Mouse (Mus musculus): ENCODE measurements around the gene Lhfp.

The Lhfp gene

DNA sequence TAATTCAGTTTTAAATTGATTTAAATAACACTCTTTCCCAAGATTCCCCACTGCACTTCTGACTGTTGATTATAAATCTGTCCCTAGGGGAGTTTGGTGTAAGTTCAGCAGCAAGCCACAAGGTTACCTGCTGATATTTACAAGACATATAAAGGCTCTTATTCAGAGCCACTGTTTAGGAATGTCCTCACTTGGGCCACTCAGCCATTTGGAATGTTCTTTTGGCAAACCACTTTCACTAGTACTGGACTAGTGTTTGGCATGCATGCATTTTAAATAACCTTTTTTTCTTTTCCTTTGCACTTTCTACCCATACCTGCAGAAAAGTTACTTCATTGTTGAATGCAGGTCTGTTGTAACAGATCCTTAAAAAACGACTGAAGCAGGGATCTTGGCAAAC, 109.8 kb downstream of the Lhfp start:
- DNase-seq (ENCODE audit: low read depth, low spot score) = no peak

DNA sequence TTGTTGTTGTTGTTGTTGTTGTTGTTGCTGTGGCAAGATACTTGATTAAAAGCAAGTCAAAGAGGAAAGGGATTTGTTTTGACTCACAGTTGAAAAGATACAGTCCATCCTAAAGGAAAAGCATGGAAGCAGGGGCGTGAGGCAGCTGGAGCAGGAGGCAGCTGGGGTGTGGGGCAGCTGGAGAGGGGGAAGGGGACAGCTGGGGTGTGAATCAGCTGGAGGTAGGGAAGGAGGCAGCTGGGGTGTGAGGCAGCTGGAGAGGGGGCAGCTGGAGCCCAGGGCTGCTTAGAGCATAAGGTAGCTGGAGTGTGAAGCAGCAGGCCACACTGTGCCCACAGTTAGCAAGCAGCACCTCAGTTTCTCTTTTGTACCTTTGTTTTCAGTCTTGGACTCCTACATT, 110.3 kb downstream of the Lhfp start:
- no peak for DNase-seq (ENCODE audit: low read depth, low spot score)

DNA sequence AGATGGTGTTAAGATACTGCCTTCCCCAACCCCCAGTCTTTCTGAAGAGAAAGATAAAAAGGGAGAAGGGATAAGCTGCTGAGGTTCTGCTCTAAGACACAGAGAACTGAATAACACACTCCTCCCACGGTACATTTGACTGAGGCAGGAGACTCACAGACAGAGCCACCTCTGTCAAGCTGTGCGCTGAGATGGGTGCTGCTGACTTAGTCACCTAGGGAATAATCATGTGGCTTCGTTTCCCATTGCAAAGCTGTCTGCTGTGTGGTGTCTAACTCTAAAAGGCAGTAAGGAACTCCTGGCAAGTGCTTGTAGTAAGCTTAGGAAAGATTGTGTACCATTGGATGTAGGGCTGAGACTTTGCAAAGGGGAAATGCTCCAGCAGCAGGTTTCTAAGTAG, 120.6 kb downstream of the Lhfp start:
- DNase-seq (ENCODE audit: low read depth, low spot score) = no peak

DNA sequence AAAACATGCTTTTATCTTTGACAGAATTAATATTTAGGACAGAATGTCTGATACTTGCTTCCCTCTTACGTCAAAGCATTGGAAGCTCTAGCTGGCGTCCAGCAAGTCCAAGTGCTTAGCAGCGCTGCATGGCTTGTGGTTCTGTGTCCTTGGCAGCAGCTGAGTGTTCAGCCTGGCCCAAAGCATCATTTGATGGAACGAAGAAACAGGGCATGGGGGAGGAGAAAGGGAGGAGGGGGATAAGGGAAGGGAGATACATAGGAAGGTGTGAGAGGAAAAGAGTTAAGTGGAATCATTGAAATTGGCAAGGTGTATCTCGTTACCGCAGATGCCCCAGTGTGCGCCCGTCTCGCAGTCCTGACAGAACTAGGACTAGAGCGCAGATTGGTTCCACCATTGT, 124.0 kb downstream of the Lhfp start:
- DNase-seq (ENCODE audit: low read depth, low spot score) = no peak

DNA sequence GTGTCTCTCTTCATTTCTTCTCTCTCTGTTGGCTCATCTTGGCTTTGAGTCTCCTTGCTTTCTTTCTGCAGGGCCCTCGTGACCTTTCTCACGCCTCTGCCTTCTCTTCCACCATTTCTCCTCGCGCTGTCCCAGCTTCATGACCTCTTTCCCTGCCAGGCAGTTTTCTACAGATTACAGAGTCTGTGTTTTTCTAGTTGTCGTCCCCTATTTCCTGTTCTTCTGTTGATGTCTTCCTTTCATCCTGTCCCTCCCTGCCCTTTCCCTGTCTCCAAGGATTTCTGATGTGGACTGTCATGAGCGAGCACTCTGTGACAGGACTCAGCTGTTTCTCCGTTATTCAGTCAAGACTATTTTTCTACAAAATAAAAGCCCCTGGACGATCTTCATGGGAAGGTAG, 124.7 kb downstream of the Lhfp start:
- no peak for DNase-seq (ENCODE audit: low read depth, low spot score)

DNA sequence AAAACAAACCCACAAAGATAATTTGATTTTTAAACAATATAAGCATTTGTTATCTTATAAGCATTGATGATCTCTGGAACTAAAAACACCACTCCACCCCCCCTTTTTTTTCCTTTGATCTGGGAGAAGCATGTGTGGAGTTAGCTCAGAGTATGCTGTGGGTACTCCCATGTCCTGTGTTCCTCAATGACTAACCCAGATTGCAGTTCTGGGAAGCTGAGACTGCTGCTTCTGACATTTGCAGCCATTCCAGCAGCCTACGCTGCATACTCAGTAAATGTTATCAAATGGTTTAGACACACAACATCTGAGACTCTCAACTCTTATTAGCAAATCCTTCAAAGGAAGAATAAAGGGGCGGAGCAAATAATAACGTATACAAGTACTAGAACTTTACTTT, 128.2 kb downstream of the Lhfp start:
- DNase-seq (ENCODE audit: low read depth, low spot score) = no peak

DNA sequence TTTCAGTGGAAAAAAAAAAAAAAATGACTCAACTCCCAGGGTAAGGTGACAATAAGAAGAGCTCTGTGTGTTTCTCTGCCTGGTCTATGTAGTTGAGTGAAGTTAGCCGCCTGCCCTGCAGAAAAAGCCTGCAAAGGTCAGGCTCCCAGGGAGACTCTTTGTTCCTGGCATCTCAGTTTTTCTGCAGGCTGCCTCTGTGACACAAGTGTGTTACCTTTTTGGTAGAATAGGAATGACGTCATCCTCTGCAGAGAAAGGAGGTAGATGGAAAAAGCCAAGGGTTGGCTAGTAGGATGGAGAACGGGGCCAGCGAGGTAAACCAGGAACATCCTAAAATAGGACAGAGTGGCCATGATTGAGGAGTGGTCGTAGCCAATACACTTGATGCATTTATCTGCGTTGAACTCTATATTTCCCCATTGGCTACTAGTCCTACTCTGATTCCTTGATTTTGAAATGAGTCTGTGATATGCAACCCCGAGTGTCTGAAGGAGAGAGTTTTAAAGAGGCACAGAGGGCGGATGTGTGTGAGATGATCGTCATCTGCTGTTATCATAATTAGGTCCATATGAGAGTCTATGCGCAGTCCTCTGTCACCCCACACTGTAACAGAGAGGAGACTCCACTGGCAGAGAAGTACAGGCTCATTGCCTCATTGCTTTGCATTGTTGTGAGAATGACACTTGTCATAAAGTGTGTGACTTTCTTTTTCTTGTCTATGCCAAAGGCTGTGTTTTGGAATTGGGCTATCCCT, 132.2 kb downstream of the Lhfp start:
- no peak for DNase-seq (ENCODE audit: low read depth, low spot score)

DNA sequence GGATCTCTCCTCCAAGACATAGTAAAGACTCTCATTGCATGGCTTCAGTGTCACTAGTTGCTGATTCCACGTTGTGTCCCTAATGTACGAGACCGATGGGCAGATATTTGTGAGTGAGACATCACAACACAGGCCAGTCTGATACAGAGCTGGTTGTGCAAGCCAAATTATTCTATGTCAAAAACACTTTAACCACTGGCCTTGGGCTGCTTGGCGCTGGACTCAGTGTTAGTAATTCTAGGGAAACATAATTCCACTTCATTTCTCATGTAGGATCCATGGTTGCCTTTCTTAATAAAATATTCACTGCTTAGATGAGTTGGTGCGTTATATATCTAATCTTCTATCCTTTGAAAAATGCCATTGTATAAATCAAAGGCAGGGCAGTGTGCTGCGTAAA, 138.6 kb downstream of the Lhfp start:
- DNase-seq (ENCODE audit: low read depth, low spot score) = no peak

DNA sequence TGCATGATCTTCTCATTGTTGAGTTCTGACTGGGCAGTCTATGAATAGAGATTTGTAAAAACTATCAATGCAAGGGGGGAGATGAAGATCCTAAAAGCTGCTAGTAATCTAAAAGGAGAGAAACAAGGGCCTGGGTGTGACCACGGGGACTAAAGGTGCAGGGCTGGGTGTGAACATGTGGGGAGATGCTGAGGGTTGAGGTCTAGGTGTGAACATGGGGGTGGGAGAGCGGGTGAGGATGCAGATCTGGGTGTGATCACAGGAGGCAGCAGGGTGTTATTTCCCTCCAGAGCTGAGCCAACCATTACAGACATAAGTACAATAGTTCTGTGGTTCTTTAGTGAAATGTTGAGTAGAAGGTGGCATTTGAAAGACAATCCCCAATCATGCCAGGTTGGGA, 144.1 kb downstream of the Lhfp start:
- no peak for DNase-seq (ENCODE audit: low read depth, low spot score)

DNA sequence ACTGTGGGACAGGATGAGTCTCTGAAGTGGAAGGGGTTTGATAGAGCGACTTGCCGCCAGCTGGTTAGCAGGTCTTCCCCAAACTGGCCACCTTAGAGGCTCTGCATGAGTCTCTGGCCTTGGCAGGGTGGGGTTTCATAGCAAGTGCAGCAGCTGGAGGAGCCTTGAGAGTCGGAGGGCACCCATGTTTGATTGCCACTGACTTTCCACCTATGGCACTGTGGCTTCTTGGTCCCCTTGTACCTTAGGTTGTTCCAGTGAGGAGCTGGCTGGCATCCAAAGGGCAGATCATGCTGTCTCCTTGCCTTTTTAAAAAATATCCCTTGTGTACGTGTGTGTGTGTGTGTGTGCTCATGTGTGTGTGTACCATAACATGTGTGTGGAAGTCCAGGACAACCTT, 152.1 kb downstream of the Lhfp start:
- DNase-seq (ENCODE audit: low read depth, low spot score) = no peak

DNA sequence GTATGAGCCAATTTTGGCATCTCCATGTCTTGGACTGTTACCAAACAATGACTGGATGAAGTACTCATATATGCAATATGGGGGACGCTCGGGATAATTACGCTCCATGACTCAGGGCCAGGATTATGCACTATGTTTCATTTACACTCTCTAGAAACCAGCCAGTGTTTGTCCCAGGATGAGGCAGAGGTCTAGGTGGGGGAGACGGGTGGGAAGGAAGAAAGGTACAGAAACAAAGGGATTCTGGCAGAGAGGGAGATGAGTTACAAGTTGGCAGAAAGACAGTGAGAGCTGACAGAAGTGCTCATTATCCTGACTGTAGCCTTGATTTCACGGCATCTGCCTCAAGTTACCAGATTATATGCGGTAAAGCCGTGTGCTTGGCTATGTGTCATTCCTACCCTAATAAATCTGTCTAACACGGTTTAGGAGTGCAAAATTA, 154.4 kb downstream of the Lhfp start:
- no peak for DNase-seq (ENCODE audit: low read depth, low spot score)

DNA sequence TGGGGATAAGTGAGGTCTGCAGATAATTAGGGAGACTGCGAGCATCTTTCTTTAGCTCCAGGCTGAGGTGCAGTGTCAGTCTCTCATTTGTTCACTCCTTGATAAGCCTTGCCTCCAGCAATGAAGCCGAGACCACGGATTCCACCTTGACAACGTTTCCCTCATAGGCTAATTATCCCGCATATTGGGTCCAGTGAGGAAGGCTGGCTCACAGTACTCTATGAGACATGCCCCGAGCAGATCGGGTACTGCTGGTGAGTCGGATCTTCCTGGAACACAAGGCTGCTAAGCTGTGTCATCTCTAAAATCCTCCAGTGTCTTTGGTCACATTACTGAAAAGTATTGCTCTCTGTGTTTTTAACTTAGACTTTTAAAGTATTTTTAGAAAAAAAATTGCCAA, 158.8 kb downstream of the Lhfp start:
- no peak for DNase-seq (ENCODE audit: low read depth, low spot score)

DNA sequence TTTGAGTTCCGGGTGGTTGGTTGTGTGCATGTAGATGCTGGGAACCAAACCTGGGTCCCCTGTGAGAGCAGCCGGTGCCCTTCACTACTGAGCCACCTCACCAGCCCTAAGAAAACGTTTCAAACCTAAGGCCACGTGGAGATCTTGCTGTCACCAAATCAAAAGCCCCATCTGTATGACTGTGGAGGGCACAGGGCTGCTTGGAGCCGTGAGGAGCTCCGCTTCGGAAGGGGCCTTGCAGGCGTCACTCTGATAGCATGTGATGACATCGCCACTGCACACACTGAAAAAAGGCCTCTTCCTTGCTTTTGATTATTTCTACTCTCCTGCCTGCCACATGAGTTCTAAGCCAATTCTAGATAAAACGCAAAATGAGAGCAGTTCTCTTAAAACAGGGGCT, 159.5 kb downstream of the Lhfp start:
- no peak for DNase-seq (ENCODE audit: low read depth, low spot score)

DNA sequence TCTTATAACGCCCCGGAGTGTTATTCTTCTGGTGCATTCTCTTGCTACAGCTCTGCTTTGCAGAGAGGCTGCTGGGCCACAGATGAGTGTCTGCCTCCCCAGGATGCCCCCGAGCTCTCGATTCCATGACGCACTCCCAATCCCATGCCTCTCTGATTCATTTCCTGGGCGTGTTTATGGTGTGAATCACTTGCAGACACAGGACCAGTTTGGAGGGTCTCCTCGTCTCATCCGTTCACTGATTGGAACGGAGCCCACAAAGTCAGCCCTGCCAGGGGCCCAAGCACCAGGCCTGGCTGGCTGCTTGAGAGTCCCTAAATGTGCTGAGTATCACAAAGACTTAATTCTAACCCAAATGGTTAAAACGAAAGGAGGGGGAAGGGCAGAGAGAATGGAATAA, 160.3 kb downstream of the Lhfp start:
- DNase-seq (ENCODE audit: low read depth, low spot score) = no peak

DNA sequence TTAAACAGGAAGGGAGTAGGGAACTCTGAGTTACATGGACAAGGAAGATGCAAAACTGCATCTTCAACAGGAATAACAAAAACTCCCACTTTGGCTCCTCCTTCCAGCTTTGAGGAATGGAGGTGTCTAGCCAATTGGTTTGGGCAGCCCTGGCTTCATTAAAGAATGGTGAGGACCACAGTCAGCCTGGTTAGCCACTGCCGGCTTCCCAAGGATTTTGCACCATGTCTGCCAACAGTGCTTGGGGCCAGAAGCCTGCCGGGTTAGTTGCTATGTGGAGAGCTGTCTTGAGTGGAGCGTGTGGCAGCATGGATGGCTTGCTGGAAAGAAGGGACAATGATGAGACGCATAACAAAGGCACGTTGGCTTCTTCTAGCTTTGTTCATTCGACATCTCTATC, 160.9 kb downstream of the Lhfp start:
- DNase-seq (ENCODE audit: low read depth, low spot score) = no peak

DNA sequence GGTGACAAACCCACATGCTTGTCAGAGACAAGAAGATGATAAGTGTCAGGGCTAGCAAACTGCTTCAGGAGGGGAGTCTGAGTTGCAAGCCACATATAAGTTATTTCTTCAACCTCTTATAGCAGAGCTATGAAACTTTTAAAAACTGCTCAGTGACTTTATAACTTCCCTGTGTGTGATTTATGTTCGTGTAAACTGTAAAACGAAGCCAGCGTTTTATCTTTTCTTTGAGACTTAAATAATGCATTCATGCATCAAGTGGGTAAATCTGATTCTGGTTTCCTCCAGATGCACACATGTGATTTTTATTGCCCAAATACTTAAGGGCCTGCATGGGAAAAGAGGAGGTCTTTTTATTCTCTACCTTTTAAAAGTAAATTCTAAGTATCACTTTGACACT, 161.4 kb downstream of the Lhfp start:
- DNase-seq (ENCODE audit: low read depth, low spot score) = no peak

DNA sequence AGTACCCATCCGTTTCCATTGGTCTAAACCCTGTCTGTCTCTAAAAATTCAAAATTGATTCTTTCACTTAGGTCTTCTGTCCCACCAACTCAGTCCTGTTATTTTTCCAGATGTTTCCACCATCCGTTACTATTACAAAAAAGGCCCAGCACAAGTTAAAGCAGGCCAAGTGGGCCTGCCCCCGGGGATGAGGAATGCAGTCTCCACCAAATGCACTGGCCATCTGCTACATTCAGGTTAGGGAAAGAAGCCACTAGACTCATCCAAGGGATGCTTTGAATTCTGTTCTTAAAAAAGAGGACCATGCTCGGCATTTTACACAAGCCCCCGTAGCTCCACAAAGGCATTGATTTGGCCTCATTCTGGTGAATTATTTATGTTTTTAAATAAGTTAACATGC, 162.3 kb downstream of the Lhfp start:
- no peak for DNase-seq (ENCODE audit: low read depth, low spot score)

DNA sequence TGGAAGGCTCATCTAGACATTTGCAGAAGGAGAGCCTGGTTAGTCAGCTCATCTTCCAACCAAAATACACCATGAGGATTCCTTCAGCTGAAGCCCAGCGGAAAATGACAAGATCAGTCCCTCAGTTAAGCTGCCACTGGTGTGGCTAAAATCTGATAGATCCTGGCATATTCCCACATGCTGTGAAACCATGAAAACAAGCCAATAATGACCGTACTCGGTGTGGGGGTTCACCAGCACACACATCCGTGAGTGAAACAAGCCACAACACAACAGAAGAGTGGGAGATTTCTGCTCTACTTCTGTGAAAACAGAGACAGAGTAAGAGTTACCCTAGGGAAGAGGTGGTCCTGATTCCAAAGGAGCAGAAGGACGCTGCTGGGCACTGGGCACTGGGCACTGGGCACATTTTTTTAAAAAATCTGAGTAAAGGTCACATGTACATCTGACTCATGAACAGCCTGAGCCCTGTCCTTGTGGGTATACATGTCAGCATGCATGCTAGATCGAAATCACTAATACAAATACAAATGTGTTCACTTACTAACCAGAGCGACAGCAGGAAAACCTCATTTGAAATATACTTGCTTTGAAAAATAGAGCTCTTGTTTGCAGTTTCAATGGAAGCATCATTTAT, 163.1 kb downstream of the Lhfp start:
- no peak for DNase-seq (ENCODE audit: low read depth, low spot score)

DNA sequence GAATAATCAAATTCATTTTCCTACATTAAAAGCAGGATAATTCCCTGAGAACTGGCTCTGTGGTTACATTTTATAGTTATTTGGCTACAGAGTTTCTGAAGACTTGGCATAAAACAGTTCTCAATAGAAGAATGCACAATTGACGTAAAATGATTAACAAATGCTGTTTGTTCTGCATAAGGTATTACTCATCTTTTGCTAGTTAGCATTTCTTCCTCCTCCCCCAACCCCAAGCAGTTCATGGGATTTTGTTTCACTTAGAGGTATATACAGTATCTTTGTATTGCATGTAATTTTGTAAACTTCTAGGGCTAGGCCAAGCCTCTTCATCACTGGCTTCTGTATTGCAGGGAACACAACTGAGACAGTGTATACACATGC, 163.6 kb downstream of the Lhfp start:
- DNase-seq (ENCODE audit: low read depth, low spot score) = no peak

DNA sequence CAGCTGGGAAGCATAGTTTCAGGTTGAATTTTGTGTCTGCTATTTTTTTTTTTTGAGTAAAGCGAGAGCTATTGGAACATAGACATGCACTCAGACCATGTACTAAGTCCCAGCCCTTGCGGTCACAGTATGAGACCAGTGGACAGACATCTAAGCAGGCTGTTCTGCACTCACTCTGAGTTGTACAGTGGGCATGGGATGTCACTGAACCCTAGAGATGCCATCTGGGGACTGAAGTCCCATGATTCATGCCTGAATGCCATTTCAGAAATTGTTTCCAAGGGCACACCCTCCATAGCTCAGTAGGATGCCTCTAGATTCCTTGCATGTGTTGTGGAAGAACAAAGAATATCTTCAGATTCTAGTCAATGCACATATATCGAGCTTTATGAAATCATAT, 164.4 kb downstream of the Lhfp start:
- DNase-seq (ENCODE audit: low read depth, low spot score) = no peak

DNA sequence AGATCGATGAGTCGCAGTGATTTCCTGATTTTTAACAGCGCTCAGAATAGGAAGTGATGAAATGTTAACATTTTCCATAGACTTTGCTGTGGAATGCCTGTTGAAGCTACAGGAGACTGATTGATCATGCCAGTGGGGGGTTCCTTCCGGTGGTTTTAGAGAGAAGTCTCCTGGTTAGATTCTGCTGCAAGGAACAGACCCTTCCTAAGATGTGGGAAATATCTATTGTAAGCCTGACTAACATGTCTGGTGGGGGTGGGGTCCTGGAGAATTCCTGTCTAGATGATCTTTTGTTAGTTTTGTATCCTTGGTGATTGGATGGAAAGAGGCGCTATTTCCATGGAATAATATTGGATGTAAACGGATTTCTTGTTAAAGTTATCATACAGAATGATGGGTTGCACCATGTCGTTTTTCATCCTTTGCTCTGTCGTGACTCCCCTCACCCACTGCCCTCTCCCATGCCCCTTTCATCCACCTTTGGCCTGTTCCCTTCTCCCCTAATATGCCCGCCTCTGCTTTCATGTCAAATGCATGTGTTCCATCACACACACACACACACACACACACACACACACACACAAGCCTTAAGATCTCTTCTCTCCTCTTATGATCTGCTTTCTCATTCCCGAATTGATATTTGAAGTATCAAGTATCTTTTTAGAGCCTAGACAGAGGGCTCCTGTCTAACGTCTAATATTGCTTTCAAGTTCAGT, 165.3 kb downstream of the Lhfp start:
- DNase-seq (ENCODE audit: low read depth, low spot score) = no peak

DNA sequence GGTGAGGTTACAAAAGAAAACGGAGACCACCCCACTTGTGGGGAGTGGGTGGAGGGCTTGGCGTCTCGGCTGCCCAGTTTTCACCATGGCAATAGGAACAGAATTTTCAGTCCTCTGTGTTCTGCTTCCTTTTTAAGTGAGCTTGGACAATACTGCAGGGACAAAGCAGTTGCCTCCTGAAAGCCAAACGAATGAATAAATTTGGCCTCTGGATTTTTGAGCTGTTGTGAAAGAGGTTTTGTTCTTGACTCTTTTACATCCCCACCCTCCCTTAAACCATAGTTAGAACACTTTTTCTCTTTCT, 165.8 kb downstream of the Lhfp start:
- DNase-seq (ENCODE audit: low read depth, low spot score) = no peak
